Mouse (Mus musculus) cortical plate, adult 2 months (tissue): ENCODE measurements around the gene Hhat.

Source experiments
- CTCF ChIP-seq: fragments of 200-500 bp; IDR thresholded peaks from 2 replicates; pipeline ENCODE4 v1.5.1; 2011; ENCODE audit warnings: mild to moderate bottlenecking, control low read depth, low read length; ENCODE audit not compliant: insufficient read depth; ENCODE audit errors: extremely low read depth
- POLR2A ChIP-seq: fragments of 200-500 bp; IDR thresholded peaks from 2 replicates; pipeline ENCODE4 v1.6.1; 2011; ENCODE audit warnings: mild to moderate bottlenecking, low read length, control low read depth; ENCODE audit not compliant: insufficient read depth; ENCODE audit errors: extremely low read depth

GRCm38 (mm10) chr1:192515373-192515772, 255.7 kb downstream of the Hhat start:
- TF ChIP-seq POLR2A (no peak), CTCF (no peak)
